Mouse (Mus musculus) left cerebral cortex, adult 9 months (tissue): ENCODE results near the gene Acp5.

Experiments used
- DNase-seq, 2 experiments: peaks; one replicate each; pipeline ENCODE4 v3.0.0; 2022; ENCODE audit warnings: low spot score in 2 of 2

The Acp5 gene

DNA sequence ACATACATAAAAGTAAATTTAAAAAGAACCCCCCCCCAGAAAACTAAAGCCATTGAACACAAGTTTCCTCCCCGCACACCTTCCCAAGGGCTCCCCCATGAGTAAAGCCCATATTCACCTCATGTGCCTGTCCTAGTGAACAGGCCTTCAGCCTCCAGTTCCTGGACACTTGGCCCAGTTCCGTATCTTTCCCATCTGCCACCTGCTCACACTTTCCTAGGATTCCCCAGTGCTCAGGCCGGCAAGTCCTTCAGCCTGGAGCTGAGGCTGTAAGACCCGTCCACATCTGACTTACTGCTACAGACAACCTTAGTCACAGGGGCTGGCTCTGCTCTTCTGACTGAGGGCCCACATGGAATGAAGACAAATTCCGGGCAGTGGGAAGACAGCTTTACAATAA, 4.2 kb upstream of the Acp5 start:
- DNase-seq: no peak

DNA sequence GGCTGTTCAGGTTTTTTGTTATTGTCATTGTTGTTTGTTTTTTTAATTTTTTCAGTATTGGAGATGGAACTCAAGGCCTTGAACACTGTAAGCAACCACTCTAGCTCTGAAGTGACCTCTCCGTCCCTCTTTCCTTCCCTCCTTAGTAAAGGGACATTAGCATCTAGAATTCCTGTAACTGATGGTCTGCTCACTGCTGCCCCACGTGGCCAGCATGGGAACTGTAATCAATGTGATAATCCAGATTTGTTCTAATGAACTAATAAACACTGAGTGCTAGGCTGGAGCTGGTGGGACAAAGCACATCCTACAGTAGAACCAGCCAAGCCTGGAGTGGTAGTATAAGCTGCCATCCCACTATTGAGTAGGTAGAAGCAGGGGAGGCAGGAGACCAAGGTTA, 3.0 kb upstream of the Acp5 start:
- DNase-seq: no peak

DNA sequence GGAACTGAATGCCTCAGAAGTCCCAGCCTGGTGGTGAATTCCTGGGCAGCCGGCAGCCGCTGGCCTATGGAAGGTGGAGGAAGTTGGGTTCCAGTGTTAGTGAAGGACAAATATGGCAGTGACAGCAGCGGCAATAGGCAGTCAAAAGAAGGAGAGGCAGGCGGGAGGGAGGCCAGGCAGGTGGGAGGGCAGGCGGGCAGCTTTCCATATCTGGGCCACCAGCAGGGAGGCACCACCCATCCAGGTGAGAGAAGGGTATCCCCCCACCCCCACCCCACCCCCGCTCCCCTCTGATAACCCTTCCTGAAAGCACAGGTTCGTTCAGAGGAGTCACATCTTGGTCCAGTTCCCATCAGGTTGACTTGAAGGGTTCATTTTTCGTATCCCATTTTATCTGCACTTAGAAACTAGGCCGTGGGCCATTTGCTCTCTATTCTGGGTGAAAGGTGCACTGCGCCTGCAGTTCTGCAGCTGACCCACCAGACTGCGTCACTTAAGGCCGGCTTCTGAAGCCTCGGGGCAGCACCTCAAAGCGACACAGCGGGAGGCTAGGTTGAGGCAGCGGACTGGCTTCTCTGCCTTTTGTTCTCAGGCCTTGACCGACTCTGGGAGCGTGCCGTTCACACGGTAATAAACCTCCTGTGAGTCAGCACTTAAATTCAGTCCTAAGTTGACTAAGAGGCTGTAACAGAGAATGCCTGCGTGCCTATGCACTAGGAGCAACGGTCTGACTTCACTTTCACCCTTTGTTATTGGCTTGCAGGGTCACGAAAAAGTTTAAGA, 1.4 kb upstream of the Acp5 start:
- DNase-seq: no peak

DNA sequence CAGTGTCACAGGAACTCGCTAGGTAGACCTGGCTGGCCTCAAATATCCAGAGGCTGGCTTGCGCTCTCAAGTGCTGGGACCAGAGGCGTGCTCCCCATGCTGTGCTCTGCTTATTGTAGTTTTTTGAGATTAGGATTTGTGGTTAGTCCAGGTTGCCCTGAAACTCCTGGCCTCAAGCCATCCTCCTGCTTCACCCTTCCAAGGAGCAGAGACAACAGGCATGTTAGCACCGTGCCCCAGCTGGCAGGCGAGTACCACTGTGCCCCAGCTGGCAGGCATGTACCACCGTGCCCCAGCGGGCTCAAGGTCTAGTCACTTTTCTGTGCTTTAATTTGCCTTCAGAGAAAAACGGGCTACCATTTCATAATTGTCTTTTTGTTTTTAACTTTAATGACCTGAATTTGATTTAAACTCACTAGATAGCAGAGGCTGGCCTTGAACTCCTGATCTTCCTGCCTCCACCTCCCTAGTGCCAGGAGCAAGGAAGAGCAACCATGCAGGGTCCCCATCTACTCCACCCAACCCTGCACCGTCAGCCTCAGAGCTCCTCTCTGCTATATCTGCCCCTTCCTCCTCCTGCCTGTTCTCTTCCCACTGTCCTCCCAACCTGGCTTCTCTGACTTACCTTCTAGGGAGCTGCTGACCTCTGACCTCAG, 395 bp downstream of the Acp5 start:
- no peak for DNase-seq

DNA sequence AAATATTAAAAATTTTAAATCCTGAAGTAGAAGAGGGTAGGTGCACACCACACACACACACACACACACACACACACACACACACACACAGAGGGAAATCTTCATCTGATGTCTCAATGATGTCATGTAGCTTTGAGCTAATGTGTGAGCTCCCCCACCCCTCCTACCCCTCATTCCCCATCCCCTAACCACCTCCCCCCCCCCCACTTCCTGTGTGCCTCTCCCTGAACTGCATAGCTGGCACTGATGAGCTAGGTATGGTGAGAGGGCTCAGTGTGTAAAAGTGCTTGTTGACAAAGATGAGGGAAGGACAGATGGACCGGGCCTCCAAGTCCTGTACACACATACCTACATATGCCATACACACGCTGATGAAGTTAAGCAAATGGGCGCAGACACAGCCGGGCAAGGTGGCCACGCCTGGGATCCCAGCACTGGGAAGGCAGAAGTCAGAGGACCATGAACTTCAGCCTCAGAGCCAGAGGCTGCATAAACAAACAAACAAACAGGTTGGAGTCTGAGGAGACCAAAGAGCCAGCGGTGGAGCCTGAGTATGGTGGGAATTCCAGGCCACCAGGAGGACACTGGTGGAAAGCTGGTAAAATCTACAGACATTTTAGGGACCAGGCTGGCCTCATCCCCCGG, 1.1 kb downstream of the Acp5 start:
- DNase-seq: no peak

DNA sequence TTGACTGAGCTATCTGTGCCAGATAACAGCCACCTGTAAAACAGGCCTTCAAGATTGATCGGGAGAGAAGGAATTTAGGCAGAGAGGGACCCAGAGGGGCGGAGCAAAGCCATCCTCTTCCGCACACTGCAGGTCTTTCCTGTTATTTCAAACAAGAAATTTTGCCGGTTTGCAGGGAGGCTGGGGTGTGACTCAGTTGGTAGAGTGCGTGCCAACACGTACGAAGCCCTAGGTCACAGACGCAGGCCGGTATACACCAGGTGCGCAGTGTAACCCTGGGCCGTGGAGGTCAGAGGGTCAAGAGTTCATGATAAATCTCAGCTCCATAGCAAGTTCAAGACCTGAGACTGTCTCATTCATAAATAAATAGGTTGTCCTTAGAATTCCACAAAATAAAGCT, 3.3 kb downstream of the Acp5 start:
- no peak for DNase-seq

DNA sequence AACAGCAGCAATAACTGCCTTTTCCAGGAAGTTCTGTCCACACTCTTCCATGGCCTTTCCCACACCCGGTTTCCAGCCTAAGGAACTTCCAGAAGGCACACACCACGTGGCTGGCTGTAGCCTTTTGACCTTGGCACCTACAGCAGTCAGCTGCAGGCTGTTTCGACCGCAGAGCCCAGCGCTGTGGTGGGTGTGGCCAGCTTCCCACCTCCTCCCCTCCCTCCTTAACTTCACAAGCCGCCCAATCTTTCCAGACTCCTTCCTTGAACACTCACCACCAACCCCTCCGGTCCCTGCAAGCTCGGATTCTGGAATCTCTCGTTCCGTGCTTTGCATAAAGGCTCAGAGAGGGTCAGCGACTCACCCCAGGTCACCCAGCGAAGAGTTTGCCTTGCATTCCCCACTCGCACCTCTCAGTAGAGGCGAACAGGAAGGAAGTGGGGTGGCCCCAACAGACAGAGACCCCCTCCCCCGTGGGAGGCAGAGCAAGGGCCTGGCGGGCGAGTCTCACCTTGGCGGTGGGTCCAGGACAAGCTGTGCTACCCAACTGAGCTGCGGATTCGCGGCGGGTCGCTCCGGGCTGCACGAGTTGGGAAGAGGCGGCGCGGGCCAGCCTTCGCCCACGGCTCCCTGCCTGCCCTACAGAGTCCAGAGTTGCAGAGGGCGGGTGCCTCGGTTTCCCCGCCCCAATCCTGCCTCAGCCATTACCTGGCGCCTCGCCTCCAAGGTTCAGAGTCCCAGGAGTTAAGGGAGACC, 4.1 kb downstream of the Acp5 start:
- DNase-seq: no peak

DNA sequence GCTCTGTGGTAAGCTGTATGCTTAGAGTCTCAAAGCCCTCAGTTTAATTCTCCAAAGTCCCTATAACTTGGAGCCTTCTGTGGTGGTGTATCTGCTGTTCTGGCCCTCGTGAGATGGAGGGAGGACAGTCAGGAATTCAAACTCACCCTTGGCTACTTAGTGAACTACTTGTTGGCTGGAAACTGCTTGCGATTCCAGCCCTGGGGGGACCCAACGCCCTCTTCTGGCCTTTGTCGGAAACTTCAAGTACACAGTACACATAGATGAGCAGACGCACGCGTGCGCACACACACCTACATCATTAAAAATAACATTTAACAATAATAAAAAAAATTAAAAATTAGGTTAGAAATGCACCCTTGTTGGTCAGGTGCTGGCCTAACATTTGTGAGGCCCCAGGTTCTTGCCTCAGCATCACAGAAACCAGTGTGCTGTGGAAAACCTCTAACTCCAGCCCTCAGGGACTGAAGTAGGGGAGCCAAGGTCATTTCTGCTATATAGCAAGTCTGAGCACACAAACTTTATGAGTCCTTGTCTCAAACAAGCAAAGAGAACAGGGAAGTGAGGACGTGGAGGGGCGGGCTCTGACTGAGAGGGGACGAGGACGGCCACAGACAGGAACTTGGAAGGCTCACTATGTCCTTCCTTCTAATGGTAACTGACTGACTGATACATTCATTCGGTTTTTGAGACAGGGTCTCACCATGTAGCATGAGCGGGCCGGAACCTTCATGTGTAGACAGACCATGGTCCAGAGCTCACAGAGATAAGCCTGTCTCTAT, 10.1 kb downstream of the Acp5 start:
- no peak for DNase-seq

DNA sequence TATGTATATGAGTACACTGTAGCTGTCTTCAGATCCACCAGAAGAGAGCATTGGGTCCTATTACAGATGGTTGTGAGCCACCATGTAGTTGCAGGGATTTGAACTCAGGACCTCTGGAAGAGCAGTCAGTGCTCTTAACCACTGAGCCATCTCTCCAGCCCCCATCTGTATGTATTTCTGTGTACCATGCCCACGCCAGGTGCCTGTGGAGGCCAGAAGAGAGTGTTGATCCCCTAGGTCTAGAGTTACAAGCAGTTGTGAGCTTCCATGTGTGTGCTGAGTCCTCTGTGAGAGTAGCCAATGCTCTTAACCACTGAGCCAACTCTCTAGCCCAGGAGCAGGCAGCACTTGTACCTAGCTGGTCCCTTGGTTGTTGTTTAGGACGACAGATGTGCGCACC, 11.3 kb downstream of the Acp5 start:
- DNase-seq: no peak

DNA sequence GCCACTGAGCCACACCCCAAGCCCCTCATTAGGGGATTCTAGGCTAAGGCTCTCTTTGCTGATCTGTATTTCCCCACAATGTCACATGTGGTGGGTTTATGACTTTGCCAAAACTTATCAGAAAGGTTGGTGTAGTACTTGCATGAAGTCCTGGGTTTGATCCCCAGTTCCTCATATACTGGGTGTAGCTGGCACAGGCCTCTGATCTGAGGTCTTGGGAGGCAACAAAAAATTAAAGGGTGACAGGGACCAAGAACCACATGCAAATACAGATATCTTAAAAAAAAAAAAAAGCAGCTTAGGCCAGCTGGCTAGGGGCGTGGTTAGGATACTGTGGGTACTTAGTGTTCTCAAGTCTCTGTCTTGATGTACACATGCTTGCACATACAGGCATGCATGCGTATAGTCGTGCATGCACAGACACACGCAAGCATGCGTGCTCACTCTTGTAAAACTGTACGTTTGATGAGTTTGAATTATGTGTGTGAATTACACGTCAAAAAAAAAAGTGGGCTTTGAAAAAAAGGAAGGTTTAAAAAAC, 12.4 kb downstream of the Acp5 start:
- DNase-seq: no peak

DNA sequence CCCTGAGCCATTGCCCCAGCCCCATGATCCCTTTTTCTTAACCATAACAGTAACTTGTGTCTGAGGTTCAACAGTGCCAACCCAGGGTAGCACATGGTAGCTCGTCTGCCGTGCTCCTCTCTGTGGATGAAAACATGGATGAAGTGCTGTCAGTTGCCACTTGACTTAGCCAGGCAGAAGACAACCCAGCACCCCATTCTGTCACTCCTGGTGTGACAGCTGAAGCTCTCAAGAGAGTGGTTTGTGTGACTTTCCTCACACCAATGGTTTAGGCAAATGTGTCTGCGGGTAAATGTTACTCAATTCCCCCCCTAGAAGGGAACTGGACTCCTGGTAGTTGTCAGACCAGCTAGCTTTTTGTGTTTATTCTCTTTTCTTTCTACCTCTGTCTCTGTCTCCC, 13.5 kb downstream of the Acp5 start:
- DNase-seq: no peak

DNA sequence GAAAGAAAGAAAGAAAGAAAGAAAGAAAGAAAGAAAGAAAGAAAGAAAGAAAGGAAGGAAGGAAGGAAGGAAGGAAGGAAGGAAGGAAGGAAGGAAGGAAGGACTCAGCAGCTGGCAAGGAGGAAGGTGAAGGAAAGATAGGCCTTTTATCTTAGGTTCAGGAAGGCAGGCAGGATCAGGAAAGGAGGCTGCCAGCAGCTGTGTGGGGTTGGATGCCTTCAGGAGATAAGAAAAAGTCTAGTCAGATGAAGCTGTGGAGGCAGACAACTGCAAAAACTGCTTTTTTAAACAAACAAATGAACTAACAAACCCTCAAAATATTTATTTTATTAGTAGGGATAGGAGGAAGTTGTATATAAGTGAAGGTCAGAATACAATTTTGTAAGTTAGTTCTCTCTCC, 14.0 kb downstream of the Acp5 start:
- no peak for DNase-seq

DNA sequence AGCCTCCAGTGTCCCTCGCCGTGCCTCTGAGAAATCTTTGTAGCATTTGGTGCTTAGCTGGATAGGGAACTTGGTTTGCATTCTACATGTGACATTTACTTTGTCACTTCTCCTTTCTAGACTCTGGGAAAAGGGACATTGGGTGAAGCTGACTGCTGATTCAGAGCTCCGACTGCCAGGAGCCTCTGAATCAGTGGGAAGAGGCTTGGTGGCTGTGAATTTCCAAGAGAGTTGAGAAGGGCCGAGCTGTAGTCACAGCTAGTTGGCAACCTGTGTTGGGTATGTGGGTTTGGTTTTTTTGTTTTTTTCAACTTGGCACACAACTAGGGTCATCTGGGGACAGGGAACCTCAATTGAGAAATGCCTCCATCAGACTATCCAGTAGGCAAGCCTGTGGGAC, 16.0 kb downstream of the Acp5 start:
- peak; percentile 42 to 71 for DNase-seq

DNA sequence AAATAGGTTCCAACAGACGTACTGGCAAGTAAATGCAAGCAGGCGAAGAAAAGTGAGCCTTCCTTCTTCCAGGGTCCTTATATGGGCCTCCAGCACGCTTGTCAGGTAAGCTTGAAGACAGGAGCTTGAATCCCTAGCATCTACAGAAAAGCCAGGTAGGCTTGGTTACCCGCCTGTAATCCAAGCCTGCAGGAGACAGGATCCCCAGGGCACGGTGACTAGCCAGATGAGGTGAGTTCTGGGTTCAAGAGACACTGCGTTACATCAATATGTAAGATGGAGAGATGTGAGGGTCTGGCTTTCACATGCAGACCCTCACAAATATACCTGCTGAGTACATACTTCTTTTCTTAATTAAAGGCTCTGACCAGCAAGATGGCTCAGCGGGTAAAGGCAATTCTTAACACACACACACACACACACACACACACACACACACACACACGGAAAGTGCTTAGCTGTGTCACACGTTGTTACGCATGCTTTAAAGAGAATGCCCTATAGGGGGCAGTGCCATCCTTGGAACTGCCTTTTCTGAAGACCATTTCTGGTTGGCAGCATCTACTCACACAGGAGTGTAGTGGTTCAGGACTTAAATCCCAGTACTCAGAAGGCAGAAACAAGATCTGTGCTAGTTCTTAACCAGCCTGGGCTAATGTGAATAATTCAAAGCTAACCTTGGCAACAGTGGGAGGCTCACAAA, 17.6 kb downstream of the Acp5 start:
- peak in 1 of 2 experiments; percentile 61 for DNase-seq

DNA sequence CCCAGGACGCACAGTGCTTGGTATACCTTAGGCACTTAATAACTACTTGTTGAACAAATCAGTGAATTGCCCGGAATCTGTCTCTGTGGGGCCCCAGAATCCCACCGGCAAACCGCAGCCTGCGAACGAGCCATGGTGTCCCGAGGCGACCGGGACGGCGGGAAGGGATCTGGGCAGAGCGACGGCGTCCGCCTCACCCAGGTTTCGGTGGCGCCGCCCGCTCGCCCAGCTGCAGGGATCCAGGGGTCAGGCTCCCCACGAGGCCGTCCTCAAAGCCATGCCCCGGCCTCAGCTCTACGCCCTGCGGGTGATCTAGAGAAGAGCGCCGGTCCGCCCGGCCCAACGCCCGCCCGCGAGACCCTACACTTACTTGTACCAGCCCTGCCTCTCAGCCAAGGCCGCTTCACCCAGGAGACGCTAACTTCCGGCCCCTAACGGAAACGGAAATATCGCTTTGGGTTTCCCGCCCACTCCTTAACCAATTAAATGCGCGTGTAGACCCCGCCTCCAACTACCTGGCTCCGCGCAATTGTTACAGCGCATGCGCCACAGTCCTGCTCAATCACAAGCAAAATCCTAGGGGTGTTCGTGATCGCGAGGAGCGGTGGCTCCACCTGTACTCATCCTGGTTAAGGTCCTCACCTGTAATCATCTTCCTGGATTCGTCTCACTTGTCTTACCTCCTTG, 18.6 kb downstream of the Acp5 start, which contains the start of gene Elof1:
Gene Elof1 (minus strand): TSS at position 433 of the 687 bp plus-strand sequence.
- DNase-seq: peak; percentile 90 to 97

DNA sequence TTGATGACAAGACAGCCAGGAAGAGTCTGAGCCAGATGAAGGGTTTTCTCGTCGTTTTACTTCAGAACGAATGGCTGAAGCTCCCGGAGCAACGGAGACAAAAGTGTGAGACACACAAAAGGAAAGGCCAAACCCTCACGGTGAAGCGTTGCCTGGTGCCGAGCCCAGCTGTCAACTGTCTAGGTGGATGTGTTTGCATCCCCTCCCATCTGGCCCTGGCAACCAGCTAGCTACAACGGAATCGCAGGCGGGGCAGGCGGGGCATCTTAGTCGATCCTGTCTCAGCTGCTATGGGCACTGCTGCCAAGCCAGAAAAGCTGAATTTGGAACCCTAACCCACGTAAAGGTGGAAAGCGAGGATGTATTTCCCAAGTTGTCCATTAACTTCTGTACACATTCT, 19.4 kb downstream of the Acp5 start:
- no peak for DNase-seq

DNA sequence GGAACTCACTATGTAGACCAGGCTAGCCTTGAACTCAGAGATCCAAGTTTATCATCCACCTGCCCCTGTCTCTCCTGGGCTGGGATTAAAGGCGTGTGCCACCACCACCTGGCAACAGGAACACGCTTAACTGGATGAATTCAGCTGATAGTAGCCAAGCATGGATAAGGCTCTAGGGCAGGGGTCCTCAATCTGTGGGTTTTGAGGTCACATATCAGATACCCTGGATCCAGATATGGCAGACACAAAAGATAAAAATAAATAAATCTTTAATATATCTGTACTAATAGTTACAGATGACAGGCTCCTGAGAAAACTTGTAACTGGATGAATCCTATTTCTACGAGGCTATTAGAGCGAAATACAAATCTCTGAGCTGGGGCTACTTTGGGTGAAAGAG, 19.9 kb downstream of the Acp5 start:
- no peak for DNase-seq

DNA sequence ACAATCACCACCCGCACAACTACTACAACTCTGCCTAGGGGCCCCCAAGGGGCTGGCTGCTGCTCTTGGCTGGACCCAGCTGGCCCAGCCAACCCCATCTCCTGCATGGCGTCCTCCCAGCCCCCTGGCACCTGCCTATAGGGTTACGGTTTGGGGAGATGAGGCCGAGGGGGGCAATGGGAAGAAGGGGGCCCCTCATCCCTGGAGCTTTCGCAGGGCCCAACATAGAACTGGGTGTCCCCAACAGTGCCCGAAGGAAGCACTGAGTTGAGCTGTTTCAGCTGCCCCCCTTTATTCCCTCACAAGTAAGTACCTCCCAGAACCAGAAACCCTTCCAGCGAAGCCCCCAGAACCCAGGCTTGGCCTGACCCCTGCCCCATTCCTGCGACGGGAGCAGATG, 27.3 kb downstream of the Acp5 start:
- DNase-seq: no peak

DNA sequence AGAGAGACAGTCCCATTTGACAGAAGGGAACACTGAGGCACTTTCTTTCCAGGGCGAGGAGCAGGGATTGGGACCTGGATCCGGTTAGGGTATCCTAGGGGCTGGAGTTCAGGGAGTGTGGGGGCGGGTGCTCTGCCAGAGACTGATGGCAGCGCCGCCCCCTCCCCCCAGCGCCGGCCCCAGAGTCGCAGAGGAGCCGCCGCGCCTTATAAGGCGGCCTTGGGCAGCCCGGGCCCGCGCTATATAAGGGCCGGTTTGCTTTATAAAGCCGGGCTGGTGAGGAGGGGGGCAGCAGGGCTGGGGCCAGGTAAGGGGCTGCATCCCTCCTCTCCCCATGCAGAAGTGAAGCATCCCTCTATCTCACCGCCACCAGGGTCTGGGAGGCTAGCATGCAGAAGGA, 35.6 kb downstream of the Acp5 start:
- DNase-seq: no peak
